Mouse (Mus musculus) adrenal gland, postnatal 36 days (tissue): ENCODE data around the gene 1700042G07Rik. TPM values are rescaled to one million over a fixed set of nuclear protein-coding genes. Genes with fewer than 3 reads are reported as not detected.

Source experiments
- DNase-seq, 2 experiments: peaks; one replicate each; pipeline ENCODE4 v3.0.0; 2021; ENCODE audit warnings: mixed read lengths in 1 of 2
- total RNA-seq, 2 experiments: library from RNA; stranded (reverse); gene quantifications; 2 replicates each; pipeline ENCODE4 v1.2.3; 2021

Gene 1700042G07Rik
- total RNA-seq, 2 experiments from 2014 or later: not detected

- DNase-seq: no peak
These were observed 11.0 kb upstream of the 1700042G07Rik start for GRCm38 (mm10) chr4:116162142-116162541.

DNA sequence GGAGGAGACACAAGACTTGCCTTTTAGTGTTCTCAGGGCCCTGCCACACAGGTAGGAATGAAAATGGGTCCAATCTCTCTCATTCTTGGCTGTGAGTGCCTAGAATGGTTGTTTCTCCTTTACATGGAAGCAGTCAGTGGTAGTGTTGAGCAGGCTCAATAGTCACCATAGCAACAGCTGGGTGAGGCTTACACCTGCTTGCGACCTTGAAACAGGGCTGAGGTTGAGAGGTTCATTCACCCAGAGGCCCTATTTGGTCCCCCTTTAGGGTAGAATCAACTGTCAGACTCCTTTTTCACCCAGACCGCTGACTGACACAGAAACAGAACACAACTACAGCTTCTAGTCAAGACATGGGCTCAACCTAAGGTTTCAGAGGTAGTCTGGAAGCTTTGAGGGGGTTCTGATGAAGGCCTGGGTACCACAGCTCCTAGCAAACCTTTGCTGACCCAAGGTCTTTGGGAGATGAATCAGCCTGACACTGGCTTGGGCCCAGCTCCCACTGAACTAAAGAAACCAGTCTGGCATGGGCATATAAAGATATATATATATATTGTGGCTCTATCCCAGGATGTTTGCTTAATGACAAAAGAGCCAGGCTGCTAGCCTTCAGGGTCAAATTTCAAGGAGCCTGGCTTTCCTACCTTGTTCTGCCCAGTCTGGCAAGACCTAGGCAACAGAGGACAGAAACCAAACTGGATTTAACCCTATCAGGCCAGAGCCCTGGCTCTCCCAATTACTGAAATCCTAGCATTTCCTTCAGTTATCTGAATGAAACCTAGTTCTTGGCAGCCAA is 8.2 kb upstream of the 1700042G07Rik start:
- no peak for DNase-seq

DNA sequence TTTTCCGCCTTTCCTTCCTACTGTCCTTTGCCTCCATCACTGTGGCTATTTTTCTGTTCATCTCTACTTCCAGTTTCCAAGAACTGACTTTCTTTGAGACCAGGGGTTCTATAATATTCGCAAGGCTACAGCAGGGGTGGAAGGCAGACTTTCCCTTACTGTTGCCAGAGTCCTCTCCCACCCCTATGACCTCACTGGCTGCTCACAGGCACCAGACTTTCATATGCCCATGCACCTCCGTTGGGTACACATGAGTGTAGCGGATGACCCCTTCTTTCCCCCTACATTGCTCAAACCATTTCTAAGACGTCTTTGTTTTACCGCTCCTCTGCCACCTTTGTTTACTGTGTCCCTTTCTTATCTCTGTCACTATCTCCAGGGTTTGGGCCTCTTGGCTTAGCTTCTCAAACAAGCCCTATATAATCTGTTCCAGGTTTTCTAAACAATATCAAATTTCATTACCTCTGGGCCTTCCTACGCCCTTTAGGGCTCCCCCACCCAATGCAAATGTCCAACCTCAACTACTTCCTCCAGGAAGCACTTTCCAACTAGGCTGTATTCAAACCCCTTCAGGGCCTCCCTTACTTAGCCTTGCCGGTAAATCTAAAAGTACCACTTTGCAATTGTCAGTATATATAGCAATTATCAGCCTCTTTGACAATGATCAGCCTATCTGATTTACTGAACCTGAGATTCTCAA is 7.3 kb upstream of the 1700042G07Rik start:
- DNase-seq: no peak

- no peak for DNase-seq
These were observed 5.8 kb upstream of the 1700042G07Rik start, which contains the start of gene Tspan1 for GRCm38 (mm10) chr4:116167404-116167803. Gene Tspan1, minus strand, starts transcription at chr4:116167601.

DNA sequence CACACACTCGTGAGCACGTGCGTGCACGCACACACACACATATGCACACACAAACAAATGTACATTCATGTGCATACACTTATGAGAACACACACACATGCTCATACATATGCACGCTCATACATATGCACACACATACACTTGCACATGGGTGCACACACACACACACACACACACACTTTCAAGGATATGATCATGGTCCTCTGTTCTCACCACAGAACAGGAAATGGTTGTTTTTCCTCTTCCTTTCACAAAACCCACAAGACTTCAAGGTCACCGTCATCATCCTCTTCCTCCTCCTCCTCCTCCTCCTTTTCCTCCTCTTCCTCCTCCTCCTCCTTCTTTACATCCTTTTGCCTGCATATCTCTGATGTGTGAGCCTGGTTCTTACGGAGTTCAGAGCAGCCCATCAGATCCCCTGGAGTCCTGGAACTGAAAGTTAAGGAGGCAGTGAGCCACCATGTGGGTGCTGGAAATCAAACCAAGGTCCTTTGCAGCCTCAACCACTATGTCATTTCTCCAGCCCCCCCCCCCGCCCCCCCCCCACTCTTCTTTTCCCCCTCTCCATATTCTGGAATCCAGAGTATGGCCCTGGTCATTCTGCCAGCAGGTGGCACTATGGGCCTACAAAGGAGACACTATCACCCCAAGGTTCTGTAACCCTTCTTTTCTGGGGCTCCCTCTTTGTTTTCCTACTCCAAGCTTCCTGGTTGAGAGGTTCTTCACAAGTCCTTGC is 4.4 kb upstream of the 1700042G07Rik start:
- DNase-seq: peak; percentile 78 to 86

GRCm38 (mm10) chr4:116169353-116169672 is 3.9 kb upstream of the 1700042G07Rik start:
- DNase-seq: no peak

- no peak for DNase-seq
These were observed 580 bp downstream of the 1700042G07Rik start for GRCm38 (mm10) chr4:116173752-116174151.

DNA sequence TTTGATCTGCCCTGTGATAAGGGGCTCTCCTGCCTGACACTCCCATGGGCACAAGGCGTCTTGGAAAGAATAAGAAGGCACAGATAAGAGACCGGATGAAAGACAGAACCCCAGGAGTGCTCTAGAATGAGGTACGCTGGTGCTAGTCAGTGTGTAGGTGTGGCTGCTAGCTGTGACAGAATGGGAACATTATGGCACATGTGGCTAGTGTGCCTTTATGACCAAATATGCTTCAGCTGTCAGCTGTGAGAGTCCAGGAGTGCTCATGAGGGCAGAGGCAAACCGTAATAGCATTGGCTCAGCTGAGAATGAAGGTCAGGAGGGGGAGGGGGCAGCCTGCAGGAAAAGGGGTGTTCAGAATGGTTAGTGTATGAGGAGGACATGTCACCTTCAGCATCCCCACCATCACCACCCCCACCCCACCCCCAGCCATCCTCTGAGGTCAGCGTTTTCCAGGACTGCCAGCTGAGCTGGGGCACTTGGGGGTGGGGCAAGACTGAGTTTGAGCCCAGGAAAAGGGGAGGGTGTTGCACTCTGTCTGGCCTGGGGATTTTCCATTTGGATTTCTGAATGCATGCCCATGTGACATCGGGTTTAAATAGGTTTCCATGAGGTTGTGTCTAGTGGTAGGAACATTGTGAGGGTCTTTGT is 1.4 kb downstream of the 1700042G07Rik start:
- peak; percentile 29 to 70 for DNase-seq

DNA sequence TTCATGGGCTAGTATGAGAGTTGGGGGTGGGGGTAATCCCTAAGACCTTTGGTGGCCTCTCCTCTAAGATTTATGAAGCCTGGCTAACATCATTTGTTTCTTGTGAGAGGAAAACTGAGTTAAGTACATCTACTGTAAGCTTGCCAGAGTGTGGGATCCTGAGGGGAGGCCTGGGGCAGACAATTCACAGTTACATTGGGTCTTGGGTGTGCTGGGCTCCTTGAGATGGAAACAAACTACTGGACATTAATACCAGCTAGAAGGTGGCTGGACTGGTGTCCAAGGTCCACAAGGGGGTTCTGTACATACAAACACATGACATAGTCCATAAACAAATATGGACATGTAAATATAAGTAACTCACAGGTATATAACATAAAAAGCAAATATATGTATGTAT is 2.0 kb downstream of the 1700042G07Rik start:
- no peak for DNase-seq

DNA sequence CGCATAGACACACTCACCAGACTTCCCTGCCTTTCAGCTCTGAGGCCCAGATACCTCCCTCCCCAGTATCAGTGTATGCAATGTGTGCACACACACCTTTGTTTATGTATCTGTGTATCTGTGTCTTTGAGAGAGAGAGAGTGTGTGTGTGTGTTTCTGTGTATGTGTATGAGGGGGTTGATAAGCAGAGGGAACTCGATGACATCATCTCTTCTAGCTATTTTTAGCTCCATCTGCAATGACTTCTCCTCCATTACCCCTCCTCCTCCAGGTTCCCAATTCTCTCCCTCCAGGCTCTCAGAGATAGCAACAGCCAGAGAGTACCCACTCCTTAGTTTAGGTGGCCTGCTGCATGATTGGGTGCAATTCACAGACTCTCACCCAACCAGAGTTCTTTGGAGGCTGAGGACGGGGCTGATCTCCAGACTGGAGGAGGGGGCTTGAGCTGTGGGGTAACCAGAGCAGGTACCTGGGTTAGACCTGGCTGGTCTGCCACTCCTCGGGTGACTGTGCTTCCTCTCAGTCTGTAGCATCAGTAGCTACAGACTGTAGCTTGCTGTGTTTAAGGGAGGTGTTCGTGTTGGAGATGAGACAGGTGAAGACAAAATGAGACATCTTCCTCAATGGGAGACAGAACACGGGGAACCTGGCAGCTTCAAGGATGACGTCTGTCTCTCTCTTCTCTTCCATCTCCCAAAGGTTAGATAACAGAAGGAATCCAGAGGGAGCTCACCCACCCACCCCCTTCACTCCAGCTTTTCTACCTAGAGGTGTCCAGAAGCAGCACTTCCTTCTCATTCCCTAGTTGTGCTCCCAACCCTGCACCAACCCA is 2.8 kb downstream of the 1700042G07Rik start:
- DNase-seq: no peak

DNA sequence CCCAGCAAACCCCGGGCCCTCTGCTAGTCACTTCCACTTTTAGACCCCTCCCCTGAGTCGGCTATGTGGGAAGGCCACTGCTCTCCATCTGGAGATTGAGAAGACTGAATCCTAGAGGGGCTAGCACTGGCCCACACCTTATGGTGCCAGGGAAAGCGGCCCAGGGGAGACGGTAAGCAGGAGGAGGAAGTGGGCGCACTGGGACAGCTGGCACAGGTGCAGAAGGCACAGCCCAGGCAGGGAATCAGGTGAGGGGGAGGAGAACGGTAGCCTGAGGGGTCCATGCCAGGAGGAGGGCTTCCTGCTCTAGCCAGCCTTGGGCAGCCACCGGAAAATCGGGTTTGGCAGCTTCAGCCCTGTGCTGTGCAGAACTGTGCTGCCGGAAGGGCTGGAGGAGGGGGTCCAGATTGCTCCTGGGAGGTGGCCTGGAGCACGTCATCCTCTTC is 3.4 kb downstream of the 1700042G07Rik start:
- DNase-seq: peak; percentile 48 to 66

GRCm38 (mm10) chr4:116177140-116177539 is 4.0 kb downstream of the 1700042G07Rik start:
- DNase-seq: peak; percentile 67 to 80

- DNase-seq: no peak
These were observed 8.9 kb downstream of the 1700042G07Rik start for GRCm38 (mm10) chr4:116182079-116182478.

- DNase-seq: peak; percentile 28 to 39
These were observed 9.6 kb downstream of the 1700042G07Rik start for GRCm38 (mm10) chr4:116182745-116183144.

- DNase-seq: no peak
These were observed 11.9 kb downstream of the 1700042G07Rik start for GRCm38 (mm10) chr4:116185083-116185482.

GRCm38 (mm10) chr4:116192286-116192835 is 19.2 kb downstream of the 1700042G07Rik start:
- peak in 1 of 2 experiments; percentile 13 for DNase-seq

GRCm38 (mm10) chr4:116193583-116194383 is 20.6 kb downstream of the 1700042G07Rik start:
- DNase-seq: no peak

GRCm38 (mm10) chr4:116198422-116198821 is 25.2 kb downstream of the 1700042G07Rik start:
- DNase-seq: no peak

DNA sequence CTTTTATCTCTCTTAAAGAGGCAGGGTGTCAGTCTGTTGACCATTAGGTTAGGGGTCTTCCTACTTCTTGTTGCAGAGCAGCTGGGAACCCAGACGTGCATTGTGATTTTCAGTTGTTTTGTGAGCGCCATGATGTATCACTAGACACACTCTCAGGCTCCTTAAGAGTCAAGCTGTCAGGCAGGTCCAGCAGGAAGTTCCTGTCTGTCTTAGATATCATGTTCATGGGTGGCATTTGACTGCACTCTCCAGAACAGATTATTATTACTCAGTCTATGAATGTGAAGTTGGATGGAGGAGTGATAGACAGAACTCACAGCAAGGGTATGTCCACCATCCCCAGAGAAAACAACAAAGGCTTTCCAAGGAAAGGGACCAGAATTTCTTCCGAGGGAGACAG is 31.2 kb downstream of the 1700042G07Rik start:
- no peak for DNase-seq

GRCm38 (mm10) chr4:116206531-116206930 is 33.4 kb downstream of the 1700042G07Rik start:
- no peak for DNase-seq
